Mouse (Mus musculus) gastrocnemius, postnatal 36 days (tissue): Measurements from ENCODE around the gene Ptprcap. TPM values are rescaled to one million over a fixed set of nuclear protein-coding genes. Genes with fewer than 3 reads are reported as not detected.

Experiments used
- DNase-seq, 2 experiments: peaks; one replicate each; pipeline ENCODE4 v3.0.0; 2022
- intact Hi-C: fragments of 180-260 bp; cut with DNase I; formaldehyde crosslinking; loops from one replicate; pipeline ENCODE4 v1.15.1; 2025
- total RNA-seq, 2 experiments: library from RNA; stranded (reverse); gene quantifications; 2 replicates each; pipeline ENCODE4 v1.2.3; 2021

Gene Ptprcap
- total RNA-seq, 2 experiments from 2014 or later, result 0.86 to 1.8 TPM

DNA sequence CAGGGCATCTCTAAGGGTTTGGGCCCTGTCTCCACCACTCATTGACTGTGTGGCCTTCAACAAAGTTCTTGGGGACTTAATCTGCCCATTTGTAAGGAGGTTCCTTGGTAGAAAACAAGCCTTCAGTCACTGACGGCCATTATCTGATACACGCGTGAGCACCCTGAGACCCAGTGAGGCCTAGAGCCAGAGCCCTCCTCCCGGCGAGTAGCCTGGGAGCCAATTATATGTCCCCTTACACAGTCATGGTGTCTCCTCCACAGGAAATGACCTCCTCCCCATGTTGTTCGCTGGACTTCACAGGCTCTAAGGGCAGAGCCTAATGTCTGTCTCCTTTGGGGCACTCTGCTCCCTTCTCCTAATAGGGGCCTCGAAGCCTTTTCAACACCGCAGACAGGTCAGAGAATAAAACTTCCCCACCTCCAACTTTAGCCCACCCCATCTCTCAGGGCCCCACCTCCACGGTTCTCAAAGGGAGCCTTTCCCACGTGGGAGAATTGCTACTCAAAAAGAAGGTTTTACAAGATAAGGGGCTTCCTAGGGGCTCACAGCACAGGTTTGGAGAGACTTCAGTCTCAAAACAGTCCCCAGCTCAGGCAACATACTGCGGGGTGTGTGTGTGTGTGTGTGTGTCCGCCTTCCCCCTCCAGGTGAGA lies 6.9 kb upstream of the Ptprcap start:
- no peak for DNase-seq
- intact Hi-C loops, result no loop called here

DNA sequence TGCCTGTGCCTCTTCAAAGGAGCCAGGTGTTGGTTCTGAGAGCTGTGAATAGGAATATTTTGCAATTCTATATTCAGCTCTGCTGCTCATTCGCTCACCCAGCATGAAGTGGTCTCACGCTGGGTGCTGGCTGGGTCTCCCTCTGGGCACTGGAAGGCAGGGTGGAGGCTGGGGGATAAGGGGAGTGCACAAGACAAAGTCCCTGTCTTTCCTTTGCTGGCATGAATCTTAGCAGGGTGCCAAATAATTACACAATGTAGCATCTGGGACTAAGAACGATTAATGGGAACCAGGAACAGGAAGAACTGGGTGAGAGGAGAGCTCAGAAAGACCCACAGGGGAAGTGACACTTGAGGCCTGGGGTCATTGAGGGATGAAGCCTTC lies 6.4 kb upstream of the Ptprcap start:
- intact Hi-C loops, result no loop called here
- no peak for DNase-seq

DNA sequence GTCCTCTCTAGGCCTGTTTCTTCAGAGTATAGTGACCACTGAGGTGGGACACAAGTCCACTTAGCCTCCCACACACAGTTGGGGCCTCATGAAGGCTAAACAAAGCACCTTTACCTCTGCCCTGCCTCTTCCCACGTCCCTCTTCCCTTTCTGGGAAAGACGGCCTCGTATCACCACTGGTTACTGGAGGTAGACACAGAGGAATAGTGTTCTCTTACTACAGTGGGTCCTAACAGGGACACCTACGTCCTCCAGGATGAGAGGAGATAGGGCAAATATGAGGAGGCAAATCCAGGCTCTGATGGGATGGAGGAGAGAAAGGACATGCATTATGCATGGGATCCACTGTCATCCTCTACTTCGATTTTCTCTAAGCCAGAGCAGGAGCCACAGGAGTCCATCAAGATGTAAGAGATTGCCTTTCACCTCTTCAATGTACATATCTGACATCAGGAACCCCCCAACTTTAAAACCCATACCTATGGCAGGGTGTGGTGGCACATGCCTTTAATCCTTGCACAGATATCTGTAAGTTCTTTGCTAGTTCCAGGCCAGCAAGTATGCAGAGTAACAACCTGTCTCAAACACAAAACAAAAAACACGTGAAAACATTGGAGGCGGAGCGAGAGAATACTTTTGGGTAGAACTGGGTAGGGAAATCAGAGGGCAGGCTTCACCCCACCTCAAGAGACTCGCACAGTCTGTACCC lies 5.5 kb upstream of the Ptprcap start:
- intact Hi-C loops, result no loop called here
- DNase-seq, result no peak

DNA sequence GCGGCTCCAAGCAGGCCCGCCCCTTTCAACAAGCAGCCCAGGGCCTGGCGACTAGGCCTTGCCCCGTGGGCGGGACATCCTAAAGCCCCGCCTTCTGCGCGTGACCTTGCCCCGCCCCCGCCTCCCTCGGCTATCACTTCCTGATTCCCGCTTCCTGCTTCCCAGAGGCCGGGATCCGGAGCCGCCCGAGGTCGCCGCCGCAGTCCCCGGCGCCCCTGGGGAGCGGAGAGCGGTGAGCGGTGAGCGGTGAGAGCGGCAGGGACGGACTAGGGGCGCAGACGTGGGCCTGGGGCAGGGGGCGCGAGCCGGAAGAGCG lies 5.0 kb upstream of the Ptprcap start, which contains the start of gene Coro1b:
Coro1b (plus strand) TSS at position 129 of the 316 bp plus-strand sequence.
- intact Hi-C loops, result no loop called here
- DNase-seq, result peak; percentile 97 to 98

DNA sequence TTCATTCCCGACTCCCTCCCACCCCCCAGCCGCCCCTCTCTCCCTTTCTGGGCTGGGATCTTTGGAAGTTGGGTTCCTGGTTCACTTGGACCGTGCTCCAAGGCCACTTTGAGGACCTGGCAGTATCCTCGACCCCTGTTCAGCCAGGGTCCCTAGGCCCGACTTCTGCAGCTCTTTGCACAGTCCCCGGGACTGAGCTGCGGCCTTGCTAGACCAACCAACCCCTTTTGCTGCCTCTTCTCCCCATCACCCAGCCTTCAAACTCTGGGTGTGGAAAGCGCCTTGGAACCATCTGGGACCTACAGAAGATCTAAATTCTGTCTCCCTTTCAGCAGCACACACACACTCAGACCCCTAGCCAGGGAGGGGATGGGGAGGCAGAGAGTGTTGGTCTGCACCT lies 4.6 kb upstream of the Ptprcap start:
- DNase-seq, result no peak
- intact Hi-C loops, result no loop called here

DNA sequence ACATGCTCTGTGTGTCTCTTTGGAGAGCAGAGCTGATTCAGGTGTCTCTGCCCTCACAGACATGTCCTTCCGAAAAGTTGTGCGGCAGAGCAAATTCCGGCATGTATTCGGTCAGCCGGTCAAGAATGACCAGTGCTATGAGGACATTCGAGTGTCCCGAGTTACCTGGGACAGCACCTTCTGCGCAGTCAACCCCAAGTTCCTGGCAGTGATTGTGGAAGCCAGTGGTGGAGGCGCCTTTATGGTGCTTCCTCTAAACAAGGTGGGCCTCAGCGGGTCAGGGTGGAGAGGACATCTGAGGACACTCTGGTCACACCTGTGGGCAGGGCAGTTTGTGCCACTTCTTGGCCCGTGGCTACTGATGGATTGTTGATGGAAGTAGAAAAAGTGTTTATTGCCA lies 4.1 kb upstream of the Ptprcap start:
- no peak for DNase-seq
- intact Hi-C loops, result no loop called here

DNA sequence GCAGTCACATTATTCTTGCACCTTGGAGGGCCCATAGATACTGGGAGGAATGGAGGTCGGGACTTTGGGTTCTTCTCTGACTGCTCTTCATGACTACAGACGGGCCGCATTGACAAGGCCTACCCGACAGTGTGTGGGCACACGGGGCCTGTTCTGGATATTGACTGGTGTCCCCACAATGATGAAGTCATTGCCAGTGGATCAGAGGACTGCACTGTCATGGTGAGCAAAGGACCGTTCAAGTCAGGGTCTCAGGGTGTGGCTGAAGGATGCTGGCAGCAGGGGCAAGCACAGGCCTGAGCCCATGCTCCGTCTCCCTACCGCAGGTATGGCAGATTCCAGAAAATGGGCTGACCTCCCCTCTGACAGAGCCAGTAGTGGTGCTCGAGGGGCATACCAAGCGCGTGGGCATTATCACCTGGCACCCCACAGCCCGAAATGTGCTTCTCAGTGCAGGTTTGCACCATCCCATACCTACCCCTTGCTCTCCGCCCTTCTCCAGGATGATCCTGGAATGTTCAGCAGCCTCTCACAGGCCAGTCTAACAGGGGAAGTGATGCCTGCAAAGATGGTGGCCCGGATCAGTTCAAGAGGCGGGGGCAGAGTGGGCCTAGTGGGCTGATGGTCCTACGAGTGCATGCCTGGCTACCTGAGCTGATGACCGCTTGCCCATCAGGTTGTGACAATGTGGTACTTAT lies 3.5 kb upstream of the Ptprcap start:
- no peak for DNase-seq
- intact Hi-C loops, result no loop called here

DNA sequence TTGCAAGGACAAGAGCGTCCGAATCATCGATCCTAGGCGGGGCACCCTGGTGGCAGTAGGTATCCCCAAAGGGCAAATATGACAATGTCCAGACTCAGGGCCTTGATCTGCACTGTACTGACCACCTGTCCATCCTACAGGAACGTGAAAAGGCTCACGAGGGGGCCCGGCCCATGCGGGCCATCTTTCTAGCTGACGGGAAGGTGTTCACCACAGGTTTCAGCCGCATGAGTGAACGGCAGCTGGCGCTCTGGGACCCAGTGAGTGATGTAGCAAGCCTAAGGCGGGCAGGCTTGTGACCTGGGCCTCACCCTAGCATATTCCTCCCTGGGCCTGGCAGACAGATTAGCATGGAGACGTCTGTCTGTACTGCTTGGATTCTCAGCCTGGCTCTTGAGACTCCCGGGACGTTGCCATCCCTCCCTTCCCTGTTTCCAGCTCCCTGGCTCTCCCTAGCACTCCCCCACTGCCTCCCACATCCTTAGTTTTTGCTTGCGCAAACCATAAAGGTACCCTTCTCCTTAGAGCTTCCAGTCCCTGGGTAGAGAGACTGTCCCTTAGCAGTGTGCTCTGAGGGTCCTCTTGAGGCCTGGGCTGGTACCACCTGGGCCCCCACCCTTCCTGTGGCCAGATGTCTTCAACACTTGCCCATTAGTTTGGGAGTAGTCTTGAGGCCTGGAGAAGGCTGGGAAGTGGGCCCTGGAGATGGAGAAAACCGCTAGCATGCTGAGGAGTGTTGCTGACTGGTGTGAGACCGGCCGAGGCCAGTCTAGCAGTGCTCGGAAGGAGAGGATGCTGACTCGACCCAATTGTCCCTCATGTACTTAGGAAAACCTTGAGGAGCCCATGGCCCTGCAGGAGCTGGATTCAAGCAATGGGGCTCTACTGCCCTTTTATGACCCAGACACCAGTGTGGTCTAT lies 2.6 kb upstream of the Ptprcap start:
- intact Hi-C loops, result no loop called here
- no peak for DNase-seq

DNA sequence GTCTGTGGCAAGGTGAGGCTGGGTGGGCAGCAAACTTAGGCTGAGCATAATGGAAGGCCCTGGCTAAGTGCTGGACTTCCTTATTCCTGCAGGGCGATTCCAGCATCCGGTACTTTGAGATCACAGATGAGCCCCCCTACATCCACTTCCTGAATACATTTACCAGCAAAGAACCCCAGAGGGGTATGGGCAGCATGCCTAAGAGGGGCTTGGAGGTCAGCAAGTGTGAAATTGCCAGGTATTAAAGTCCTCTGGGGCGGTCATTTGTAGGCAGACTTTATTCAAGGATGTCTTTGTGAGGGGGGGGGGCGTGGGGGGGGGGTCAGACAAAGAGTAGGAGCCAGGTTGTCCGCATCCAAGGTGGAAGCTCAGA lies 1.9 kb upstream of the Ptprcap start:
- no peak for DNase-seq
- intact Hi-C loops, result no loop called here

DNA sequence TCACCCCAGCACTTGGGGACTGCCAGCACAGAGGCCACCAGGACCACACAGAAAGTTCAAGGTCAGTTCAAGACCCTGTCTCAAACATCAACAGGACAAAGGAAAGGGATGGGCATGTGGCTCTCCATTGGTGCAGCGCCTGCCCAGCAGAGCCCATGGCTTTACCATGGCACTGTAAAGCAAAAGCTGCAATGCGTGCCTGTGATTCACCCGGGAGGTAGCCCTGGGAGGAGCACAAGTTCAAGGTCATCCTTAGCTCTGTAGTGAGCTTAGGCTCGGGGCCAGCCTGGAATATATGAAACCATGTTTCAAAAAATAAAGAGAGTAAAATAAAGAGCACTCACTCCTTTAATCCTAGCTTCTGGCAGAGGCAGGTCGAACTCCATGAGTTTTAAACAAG lies 1.5 kb upstream of the Ptprcap start:
- intact Hi-C loops, result no loop called here

DNA sequence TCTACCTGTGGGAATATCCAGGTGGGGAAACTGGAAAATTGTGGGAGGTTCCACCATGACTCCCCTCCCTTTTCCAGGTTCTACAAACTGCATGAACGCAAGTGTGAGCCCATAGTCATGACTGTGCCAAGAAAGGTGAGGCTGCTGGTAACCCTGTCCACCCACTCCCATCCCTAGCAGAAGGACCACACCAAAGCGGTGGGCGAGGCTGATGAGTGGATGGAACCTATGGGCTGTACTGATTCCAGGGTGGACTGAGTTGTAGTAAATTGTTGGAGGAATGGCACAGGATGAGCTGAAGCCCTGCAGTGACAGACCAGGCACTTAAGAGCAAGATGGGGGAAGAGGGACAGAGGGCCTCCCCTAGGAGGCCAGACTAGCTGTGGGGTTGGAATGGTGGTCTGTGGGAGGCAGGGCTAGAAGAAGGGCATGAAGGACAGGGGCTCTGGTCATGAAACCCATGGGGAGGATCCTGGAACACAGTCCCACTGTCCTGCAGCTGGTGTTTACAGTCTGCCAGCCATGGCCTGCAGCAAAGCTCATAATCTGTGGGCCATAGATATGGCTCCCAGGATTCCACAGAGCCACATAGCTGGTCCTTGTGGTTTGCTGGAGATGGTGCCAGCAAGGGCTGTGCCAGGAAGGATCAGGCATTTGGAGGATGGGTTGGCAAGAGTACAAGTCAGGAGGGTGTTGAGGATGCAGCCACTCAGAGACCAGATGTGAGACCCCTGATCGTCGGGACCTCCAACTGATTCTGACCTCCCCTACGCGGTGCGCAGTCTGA lies 766 bp upstream of the Ptprcap start:
- intact Hi-C loops, result no loop called here
- DNase-seq, result no peak

More for the DNA sequence above, 1.5 kb upstream of the Ptprcap start:
- DNase-seq, result no peak

DNA sequence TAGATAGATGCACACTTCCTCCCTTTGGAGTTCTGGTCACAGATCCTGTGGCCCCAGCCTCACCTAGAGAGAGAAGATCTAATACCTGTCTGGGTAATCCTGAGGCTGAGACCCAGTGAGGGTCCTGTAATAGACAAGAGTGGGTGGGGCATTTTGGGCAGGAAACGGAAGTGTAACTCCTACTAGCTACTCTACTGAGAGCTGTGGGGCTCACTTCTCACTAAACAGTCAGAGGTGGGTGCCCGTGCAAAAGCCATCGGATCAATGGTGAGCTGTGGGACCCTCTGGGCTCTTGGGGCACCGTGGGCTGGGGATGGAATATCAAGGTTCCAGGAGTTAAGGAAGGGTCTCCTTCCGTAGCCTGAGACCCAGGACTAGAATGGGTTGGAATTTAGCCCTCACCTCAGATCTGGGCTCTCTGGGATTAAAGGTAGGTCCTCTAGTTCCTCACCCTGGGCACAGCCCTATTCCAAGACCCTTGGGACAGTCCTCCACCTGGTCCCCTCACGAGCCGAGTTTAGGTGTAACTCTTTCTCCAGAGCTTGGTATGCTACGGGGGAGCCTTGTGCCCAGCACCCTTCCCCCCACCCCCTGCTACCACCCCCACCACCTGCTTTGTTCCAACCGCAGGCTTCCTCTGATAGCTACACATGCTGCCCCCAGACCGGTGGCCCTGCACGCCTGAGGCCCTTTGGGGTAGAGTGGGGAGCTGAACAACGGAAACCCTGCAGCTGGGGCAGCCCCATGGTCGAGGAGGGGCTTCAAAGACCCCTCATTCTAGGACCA lies 1.2 kb downstream of the Ptprcap start:
- intact Hi-C loops, result no loop called here
- DNase-seq, result peak in 1 of 2 experiments; percentile 11

DNA sequence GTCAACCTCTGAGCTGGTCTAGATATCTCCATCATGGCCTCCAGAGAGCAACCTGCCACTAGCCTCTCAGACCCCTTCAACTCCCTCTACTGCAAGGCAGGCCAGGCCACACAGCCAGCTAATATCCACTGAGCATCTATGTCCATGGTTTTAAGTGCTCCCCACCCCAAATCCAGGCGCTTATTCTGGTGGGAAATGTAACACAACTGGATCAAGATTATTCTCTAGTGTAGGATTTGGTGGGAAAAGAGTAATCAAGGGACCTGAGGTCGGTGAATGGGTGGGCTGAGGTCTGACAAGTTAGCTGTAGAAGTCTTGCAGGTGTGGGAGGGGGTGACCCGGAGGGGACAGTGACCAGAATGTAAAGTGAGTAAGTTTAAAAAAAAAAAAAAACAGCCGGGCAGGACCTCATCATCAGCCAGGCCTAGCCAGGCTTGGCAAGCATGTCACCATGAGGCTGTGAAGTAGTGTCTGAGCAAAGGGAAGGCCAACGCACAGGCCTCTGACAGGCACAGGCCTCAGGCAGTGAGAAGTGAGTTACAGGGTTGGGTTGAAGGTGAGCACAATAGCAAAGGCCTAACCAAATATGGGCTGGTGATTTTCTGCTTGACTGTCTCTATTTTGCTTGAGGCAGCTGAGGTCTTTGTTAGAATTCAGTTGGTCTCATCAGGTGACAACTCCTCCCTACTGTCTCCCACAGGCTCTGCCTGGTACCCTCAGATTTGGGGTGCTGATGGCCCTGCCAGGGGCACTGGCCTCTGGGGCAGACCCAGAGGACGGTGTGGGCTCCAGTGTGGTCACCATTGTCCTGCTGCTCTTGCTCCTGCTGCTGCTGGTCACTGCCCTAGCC lies 2.0 kb downstream of the Ptprcap start:
- intact Hi-C loops, result no loop called here
- DNase-seq, result peak in 1 of 2 experiments; percentile 13

DNA sequence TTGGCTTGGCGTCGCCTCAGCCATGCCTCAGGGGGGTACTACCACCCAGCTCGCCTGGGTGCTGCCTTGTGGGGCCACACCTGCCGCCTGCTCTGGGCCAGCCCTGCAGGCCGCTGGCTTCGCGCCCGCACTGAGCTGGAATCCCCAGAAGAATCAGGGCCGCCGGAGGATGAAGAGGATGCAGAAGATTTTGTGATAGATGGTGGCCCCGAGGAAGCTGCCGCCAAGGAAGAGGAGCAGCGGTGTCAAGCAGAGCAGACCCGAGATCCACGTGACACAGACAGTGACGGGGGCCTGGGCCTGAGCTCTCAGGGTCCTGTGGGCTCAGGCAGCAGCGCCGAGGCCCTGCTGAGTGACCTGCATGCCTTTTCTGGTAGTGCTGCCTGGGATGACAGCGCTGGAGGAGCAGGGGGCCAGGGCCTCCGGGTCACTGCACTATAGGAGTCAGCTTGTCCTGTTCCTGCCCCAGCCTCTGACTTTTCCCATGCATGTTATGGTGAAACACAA lies 2.7 kb downstream of the Ptprcap start:
- no peak for DNase-seq
- intact Hi-C loops, result no loop called here

DNA sequence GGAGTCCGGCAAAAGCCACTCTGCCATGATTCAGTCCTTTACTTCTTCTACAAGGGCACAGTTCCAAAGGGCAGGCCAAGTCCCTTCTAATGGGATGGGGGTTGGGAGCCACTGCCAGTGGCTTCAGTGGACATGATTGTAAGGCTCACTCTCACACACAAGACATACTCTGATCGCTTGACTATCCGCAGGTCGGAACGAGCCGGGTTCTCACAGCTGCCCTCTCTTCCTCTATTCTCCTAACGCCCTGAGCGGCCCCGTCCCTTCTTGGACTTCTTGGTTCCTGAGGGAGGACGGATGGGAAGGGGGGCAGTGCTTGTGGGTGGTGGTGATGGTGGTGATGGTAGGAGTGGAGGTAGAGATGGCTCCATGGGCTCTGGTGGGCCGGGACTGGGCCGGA lies 3.4 kb downstream of the Ptprcap start:
- no peak for DNase-seq
- intact Hi-C loops, result no loop called here

DNA sequence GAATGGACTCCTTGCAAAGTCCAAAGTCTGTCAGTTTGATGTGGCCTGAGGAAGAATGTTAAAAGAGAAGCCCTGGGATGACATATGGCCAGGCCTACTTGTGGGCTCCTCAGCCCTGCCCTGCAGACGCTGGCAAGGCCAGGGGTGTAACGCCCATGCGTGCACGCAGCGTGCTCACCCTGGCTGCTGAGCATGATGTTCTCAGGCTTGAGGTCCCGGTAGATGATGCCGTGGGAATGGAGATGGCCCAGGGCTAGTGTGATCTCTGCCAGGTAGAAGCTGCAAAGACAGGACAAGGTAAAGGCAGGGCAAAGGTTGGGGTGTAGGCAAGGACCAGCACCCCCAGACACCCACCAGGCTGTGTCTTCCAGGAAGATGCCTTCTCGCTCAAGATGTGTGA lies 5.6 kb downstream of the Ptprcap start:
- no peak for DNase-seq
- intact Hi-C loops, result no loop called here

DNA sequence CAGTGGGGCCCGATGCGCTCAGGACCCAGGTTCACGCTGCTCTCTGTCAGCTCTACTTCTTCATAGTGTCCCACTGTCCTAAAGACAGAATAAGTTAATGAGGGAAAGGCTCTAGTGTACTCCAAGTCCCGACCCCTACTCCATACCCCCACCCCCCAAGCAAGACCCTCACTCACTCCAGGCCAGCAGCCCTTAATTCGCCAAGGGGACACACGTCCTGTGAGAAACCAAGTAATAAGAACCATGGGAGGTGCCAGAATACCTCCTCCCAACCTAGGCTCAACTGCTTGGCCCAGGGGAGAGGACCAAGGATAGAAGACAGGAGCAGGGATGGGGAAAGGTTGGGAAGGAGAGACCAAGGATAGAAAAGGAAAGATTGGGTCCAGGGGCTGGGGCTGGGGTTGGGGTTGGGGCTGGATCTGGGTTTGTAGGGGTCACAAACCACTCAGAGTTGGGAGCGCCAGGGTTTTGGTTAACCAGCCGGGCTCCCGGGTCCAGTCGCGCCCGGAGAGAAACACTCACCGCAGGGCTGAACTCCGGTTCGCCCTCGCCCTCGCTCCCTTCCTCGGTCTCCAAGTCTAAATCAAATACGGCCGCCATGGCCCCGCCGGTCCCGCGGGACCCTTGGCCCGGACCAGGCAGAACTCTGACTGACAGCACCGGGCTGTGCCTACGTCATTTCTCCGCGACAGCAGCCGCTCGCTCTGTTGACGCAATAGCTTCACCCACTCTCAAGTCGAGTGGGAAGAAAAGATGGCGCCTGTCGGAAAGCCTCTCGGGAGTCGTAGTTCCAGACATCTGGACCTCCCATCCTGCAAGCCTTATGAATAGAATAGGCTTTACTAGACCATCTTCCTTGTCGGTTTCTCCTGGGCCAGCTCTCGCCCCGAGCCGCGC lies 9.5 kb downstream of the Ptprcap start, which contains the start of gene Rps6kb2:
Rps6kb2 (minus strand) TSS at position 709 of the 897 bp plus-strand sequence.
- intact Hi-C loops, result no loop called here
- peak; percentile 93 for DNase-seq
